In genomic region chr12:100937441-100938360, GRCm38 (mm10) we compare ENCODE assay signal across 8 mouse cellular contexts. TPM values are rescaled to one million over a fixed set of nuclear protein-coding genes. Genes with fewer than 3 reads are reported as not detected.
DNase-seq lines count a peak whose midpoint lies in the region; ATAC-seq lines count a peak whose summit lies in the region.

No protein-coding gene starts in this region.

- peak overlapping the region; percentile 50; the same call in 1 of the 2 replicates for H3K27ac ChIP-seq in forebrain, embryonic 12.5 days
- no peak overlapping the region for H3K27ac ChIP-seq in forebrain, embryonic 11.5 days (ENCODE audit: low read depth, low read length)
- H3K27ac ChIP-seq in brown adipose tissue, adult 24 weeks (replicated peaks; ENCODE audit: low read depth, low read length): peak overlapping the region; percentile 79
- H3K27ac ChIP-seq in lung, embryonic 15.5 days: peak overlapping the region; percentile 85

- H3K36me3 ChIP-seq in forebrain, embryonic 12.5 days (replicated peaks): peaks cover 85% of the 10 kb centered on the region
- no peaks in the 10 kb centered on the region; the same call in 1 of the 2 replicates for H3K36me3 ChIP-seq in forebrain, embryonic 11.5 days (ENCODE audit: control insufficient read depth, insufficient read depth, low read length)
- H3K36me3 ChIP-seq in lung, embryonic 15.5 days: peaks cover 21% of the 10 kb centered on the region

- ATAC-seq in forebrain, embryonic 12.5 days (ENCODE audit: low FRiP score): no peak; the same call in 1 of the 2 replicates
- ATAC-seq in forebrain, embryonic 11.5 days (replicated peaks; ENCODE audit: low FRiP score): no peak
- peak; percentile 51; the same call in 1 of the 2 replicates for ATAC-seq in lung, embryonic 15.5 days (ENCODE audit: borderline replicate concordance, extremely low read depth, low FRiP score, low TSS enrichment)

- intact Hi-C loops in heart, postnatal 36 days (cut with DNase I): loop anchor here (1.0 to 5.0 kb wide), 2 partner anchors 15 to 940 kb away; no protein-coding TSS in a partner anchor

- no peak overlapping the region; the same call in 1 of the 2 replicates for H3K9ac ChIP-seq in forebrain, embryonic 12.5 days
- no peak overlapping the region for H3K9ac ChIP-seq in forebrain, embryonic 11.5 days (ENCODE audit: low read length)
- no peak overlapping the region for H3K9ac ChIP-seq in lung, embryonic 15.5 days

- H3K27me3 ChIP-seq in forebrain, embryonic 12.5 days: no peaks in the 10 kb centered on the region
- H3K27me3 ChIP-seq in forebrain, embryonic 11.5 days (ENCODE audit: control insufficient read depth, insufficient read depth, low read length): no peaks in the 10 kb centered on the region
- H3K27me3 ChIP-seq in lung, embryonic 15.5 days: no peaks in the 10 kb centered on the region

- H3K4me1 ChIP-seq in forebrain, embryonic 12.5 days: no peaks in the 10 kb centered on the region
- H3K4me1 ChIP-seq in forebrain, embryonic 11.5 days (replicated peaks; ENCODE audit: control insufficient read depth, insufficient read depth, low read length): no peaks in the 10 kb centered on the region
- H3K4me1 ChIP-seq in brown adipose tissue, adult 24 weeks (ENCODE audit: control insufficient read depth, insufficient read depth, insufficient read length, low read length): peaks cover 15% of the 10 kb centered on the region
- H3K4me1 ChIP-seq in lung, embryonic 15.5 days: peaks cover 12% of the 10 kb centered on the region

- H3K4me2 ChIP-seq in forebrain, embryonic 12.5 days: no peak overlapping the region
- H3K4me2 ChIP-seq in forebrain, embryonic 11.5 days (ENCODE audit: low read depth, low read length, severe bottlenecking): no peak overlapping the region
- H3K4me2 ChIP-seq in lung, embryonic 15.5 days: no peak overlapping the region

- 78% methylated on average over 21 of the region's 21 CpGs for WGBS in forebrain, embryonic 12.5 days
- 81% methylated on average over 21 of the region's 21 CpGs for WGBS in forebrain, embryonic 11.5 days
- 49% methylated on average over 21 of the region's 21 CpGs for WGBS in lung, embryonic 15.5 days

- H3K4me3 ChIP-seq in forebrain, embryonic 12.5 days (replicated peaks): no peak overlapping the region
- no peak overlapping the region for H3K4me3 ChIP-seq in forebrain, embryonic 11.5 days (ENCODE audit: low read depth, low read length)
- H3K4me3 ChIP-seq in brown adipose tissue, adult 24 weeks (ENCODE audit: insufficient read depth, low read depth, low read length): peak overlapping the region; percentile 6; the same call in 1 of the 2 replicates
- H3K4me3 ChIP-seq in lung, embryonic 15.5 days: no peak overlapping the region

- no peak for DNase-seq in forebrain, embryonic 11.5 days (ENCODE audit: low spot score)
- peak; percentile 51 to 71 for DNase-seq in heart, postnatal 36 days
- no peak for DNase-seq in layer of hippocampus, postnatal 14 days (ENCODE audit: low spot score in 2 of 2)
- no peak for DNase-seq in urinary bladder, adult 18-20 months (ENCODE audit: low spot score in 2 of 2)
- DNase-seq in frontal cortex, postnatal 10 days (ENCODE audit: low spot score in 2 of 2): no peak

- H3K9me3 ChIP-seq in forebrain, embryonic 12.5 days: no peaks in the 10 kb centered on the region
- H3K9me3 ChIP-seq in forebrain, embryonic 11.5 days (ENCODE audit: control insufficient read depth, low read length): no peaks in the 10 kb centered on the region
- no peaks in the 10 kb centered on the region for H3K9me3 ChIP-seq in lung, embryonic 15.5 days

RNA-seq across cellular contexts. Expression of gene Gpr68, which starts 29.7 kb away (rescaled TPM):
- polyA plus RNA-seq in forebrain, embryonic 12.5 days (2016; fragmentation: Nextera tagmentation; extraction: Ambion mirVana): 0.22 and 0.26 TPM in 2 replicates
- 0.13 and 0.15 TPM in 2 replicates for polyA plus RNA-seq in forebrain, embryonic 11.5 days (2014; fragmentation: Nextera tagmentation; extraction: Ambion mirVana)
- polyA plus RNA-seq in brown adipose tissue, adult 24 weeks (2012; ENCODE audit: insufficient read depth, insufficient read length, missing spikeins): not detected in 2 replicates
- under 1 TPM; 0.14 to 0.16 TPM for total RNA-seq in heart, postnatal 36 days (2021)
- 0.29 and 0.71 TPM in 2 replicates for polyA plus RNA-seq in lung, embryonic 15.5 days (2015; fragmentation: Nextera tagmentation; extraction: Ambion mirVana)
- total RNA-seq in layer of hippocampus, postnatal 14 days (2021): 10 to 100 TPM; 20.8 to 24.4 TPM

Comparison
In these comparisons a context has a peak if more than half of its experiments do, and no peak if none do; other contexts are left out.
1. DNase-seq: peak in heart, postnatal 36 days (2 of 2); none in forebrain, embryonic 11.5 days (single experiment), layer of hippocampus, postnatal 14 days (0 of 2), urinary bladder, adult 18-20 months (0 of 2) and frontal cortex, postnatal 10 days (0 of 2).